17 mouse cellular contexts compared by ENCODE assay signal in genomic region chr19:43777308-43777707, GRCm38 (mm10). TPM values are rescaled to one million over a fixed set of nuclear protein-coding genes. Genes with fewer than 3 reads are reported as not detected.
"Had no signal": no experiment of that assay in that cellular context is flagged by ENCODE, and none has a peak within 500 bp of the region (broad histone marks: within the 10 kb centered on the region; RNA-seq: fewer than 3 reads in every experiment).

No protein-coding gene starts in this region.

- DNase-seq: lung, adult 2 months; lung, postnatal 14 days; lung, postnatal 36 days; right cerebral cortex, postnatal 14 days; spleen, adult 18-20 months; thymus, adult 18-20 months; thymus, postnatal 14 days; thymus, postnatal 36 days had no signal

- H3K27me3 ChIP-seq: lung, embryonic 15.5 days; megakaryocyte, embryonic 14.5 days; midbrain, embryonic 13.5 days; midbrain, embryonic 15.5 days; neural tube, embryonic 12.5 days had no signal

- H3K4me1 ChIP-seq: lung, embryonic 15.5 days; midbrain, embryonic 13.5 days; midbrain, embryonic 15.5 days; neural tube, embryonic 12.5 days had no signal

- ATAC-seq: lung, postnatal 0 days; midbrain, embryonic 13.5 days; midbrain, embryonic 15.5 days had no signal

- H3K27ac ChIP-seq: lung, embryonic 15.5 days; macrophage; midbrain, embryonic 13.5 days; midbrain, embryonic 15.5 days; neural tube, embryonic 12.5 days had no signal

- H3K4me3 ChIP-seq: lung, embryonic 15.5 days; megakaryocyte, embryonic 14.5 days; midbrain, embryonic 13.5 days; midbrain, embryonic 15.5 days; neural tube, embryonic 12.5 days had no signal

- H3K9me3 ChIP-seq: lung, embryonic 15.5 days; megakaryocyte, embryonic 14.5 days; midbrain, embryonic 13.5 days; midbrain, embryonic 15.5 days; neural tube, embryonic 12.5 days had no signal

- H3K4me2 ChIP-seq: lung, embryonic 15.5 days; midbrain, embryonic 11.5 days; midbrain, embryonic 13.5 days; midbrain, embryonic 15.5 days; neural tube, embryonic 12.5 days had no signal

- H3K36me3 ChIP-seq: lung, embryonic 15.5 days; midbrain, embryonic 13.5 days; midbrain, embryonic 15.5 days; neural tube, embryonic 12.5 days had no signal

- H3K9ac ChIP-seq: lung, embryonic 15.5 days; midbrain, embryonic 13.5 days; midbrain, embryonic 15.5 days; neural tube, embryonic 12.5 days had no signal

RNA-seq across cellular contexts. Expression of gene Abcc2, which starts 4.7 kb away (rescaled TPM):
- polyA plus RNA-seq: midbrain, embryonic 11.5 days; thymus, postnatal 0 days had no signal
